Mouse (Mus musculus): Measurements from ENCODE around the gene Kbtbd6.

The Kbtbd6 gene

DNA sequence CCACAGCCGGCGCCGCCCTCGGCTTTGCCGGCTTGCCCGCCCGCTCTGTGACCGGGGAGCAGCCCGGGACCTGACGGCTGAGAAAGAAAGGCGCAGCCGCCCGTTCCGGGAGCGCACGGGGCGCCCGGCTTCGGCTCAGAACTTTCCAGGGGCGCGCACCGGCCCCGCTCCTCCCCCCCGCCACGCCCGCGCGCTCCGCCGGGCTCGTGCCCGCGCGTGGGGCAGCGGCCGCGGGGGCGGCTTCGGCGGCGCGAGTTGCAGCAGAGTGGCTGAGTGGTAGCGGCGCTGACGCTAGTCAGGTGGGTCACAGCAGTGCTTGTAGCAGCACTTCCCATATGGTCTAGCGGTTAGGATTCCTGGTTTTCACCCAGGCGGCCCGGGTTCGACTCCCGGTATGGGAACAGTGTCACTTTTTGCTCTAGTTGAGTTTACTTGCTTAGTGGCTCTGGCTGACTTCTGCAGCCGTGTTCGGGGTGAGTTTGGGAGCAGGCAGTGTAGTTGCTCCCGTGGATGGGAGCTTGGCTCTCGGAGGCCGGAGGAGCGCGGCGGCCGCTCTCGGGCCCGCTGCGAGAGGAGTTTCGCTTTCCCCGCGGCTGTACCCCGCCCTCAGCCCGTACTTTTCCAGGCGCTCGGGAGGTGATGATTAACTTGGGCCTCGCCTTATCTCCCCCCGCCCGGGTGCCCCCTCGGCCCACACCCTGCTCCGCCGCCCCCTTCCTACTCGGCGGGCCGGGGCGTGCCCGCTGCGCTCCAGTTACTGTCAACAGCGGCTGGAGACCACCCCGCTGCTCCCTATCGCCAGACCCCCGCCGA, 29.9 kb downstream of the Kbtbd6 start, which contains the start of gene Wbp4:
Wbp4 (minus strand) TSS at position 182 of the 813 bp plus-strand sequence.
- CTCF ChIA-PET = interaction anchor here (0.6 kb wide), 1 partner anchor 71 kb away, joined by 3 read pairs; no protein-coding TSS in a partner anchor

DNA sequence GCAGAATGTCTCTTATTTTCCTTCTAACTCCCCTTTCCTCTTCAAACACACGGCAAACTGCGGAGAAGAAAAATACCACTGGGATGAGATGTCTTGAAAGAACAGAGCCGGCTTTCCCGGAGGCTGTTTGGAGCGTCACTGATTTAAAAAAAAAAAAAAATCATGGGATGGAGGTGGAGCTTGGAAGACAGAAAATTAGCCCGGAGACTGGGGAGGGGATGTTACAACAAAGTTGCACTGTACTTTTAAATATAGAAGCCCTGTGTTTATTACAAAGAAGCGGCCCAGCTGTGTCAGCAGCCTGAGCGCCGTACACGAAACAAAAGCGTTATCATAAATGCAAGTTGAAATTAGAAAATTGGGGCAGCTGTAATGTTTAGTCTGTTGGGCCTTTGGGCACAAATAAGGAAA, 30.6 kb downstream of the Kbtbd6 start:
- CTCF ChIA-PET = interaction anchor here (0.6 kb wide), 1 partner anchor 70 kb away, joined by 3 read pairs; no protein-coding TSS in a partner anchor

DNA sequence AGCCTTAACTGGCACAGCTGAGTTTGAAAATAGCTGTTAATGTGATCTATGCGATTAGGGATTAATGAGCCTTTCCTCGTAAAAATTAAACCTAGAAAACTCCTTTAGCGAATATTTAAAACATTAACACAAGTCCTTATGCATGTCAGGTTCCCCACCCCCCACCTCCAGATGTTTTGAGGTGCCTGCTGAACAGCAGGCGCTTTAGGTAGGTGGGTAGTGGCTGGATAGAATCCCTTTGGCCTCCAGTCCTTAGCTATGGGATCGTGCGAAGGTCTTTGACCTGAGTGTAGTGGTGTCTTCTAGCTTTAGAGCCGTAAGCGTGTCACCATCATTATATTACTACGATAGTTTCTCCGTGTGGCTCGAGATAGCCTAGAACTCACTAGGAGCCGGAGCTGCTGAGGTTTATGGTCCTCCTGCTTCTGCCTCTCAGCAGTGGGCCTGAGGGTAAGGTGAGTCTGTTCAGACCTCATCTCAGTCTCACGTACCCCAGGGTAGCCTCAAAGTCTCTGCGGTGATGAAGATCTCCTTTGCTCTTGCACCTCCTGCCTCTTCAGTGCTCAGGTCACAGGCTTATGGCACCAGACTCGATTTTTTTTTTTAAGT, 31.2 kb downstream of the Kbtbd6 start:
- CTCF ChIA-PET = interaction anchor here (0.5 kb wide), 1 partner anchor 105 kb away, joined by 3 read pairs; the partner anchor contains the start of gene Sugt1

DNA sequence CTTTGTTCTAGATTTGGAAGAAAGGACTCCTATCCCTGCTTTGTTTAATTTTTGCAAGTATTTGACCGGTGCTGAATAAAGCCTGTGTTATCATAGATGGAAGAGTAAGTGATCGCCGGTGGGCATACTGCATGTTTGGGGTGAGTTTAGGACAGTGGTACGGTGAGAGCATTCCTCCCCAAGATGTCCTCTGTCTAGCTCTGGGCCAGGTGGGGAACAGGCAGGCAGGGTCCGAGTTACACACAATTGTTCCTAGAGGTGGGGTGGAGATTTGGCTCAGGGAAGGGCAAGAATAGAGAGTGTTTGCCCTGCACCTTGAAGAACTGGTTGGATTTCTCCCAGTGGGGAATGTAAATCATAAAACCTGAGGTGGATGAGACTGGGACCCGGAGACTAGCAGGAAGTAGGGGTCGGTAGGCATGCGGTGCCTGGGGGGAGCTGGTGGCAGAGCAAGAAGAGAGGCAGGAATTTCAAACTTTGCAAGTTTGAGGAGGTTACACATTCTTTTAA, 32.0 kb downstream of the Kbtbd6 start:
- CTCF ChIA-PET = no interaction called here

DNA sequence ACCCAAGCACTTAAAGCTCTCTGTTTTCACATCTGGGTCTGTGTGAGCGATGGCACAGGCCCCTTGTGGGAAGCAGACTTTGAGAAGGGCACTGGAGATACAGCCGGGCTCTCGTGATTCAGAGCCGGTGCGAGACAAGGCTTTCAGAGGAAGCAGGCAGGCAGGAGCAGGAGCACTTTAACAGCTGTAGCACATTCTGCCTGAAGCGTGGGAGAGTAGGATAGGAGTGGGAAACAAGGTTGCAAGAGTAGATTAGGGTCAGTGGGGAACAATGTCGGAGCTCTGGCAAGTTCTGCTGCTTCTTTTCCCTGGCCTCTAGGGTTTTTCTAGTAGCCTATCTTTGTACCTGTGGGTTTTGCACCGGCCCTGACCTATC, 35.0 kb downstream of the Kbtbd6 start:
- CTCF ChIA-PET = interaction anchor here (0.6 to 1.3 kb wide), 2 partner anchors 26 to 611 kb away, joined by 3 to 9 read pairs; no protein-coding TSS in a partner anchor

DNA sequence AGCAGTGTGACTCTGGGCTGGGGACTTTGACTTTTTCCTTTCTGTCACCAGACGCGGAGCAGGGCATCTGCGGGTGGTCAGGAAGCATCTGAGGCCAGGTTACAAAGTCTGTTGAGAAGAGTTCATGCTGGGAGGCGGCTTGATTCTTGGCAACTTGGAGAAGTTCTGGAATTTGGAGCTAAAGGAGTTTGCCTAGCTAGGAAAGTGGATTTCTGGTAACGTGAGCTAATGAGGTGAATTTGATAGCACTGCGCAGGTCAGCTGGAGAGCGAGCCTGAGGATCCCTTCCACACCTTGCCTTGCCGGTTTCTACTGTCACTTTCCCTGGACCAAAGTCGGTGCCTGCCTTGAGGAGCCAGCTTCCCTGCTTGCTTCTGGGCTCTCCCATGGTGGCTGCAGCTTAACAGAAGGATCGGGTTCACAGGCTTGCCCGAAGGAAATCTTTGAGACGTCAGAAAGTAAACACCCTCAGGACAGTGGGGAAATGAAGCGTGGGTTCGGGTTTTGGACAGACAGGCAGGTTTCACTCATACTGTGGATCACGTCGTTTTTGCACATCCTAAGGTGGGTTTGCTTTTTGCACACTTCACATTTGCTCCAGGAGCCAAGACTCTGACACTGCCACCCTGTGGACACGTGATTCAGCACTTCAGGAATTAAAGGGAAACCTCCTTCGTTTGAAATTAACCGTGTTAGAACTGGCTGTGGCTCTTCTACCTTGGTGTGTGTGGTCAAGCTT, 35.5 kb downstream of the Kbtbd6 start:
- CTCF ChIA-PET = interaction anchor here (0.6 to 1.3 kb wide), 2 partner anchors 25 to 95 kb away, joined by 3 to 5 read pairs; no protein-coding TSS in a partner anchor

DNA sequence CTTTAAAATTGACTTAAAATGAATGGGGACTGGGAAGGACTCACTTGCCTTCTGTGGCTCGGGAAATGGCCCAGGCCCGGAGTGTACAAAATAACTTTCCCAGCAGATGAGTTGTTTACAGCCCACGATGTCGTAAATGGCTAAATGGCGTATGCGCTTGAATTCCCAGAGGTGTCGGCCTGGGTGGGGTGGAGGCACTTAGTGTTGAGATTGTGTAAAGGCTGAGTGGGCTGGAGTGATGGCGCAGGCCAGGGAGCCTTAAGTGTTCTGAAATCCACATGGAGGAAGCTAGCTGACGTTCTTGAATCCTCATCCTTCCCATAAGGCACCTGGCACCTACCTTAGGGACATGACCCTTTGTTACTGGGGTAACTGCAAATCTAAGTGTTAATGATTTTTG, 36.9 kb downstream of the Kbtbd6 start:
- CTCF ChIA-PET = interaction anchor here (0.7 kb wide), 1 partner anchor 18 kb away, joined by 4 read pairs; no protein-coding TSS in a partner anchor

DNA sequence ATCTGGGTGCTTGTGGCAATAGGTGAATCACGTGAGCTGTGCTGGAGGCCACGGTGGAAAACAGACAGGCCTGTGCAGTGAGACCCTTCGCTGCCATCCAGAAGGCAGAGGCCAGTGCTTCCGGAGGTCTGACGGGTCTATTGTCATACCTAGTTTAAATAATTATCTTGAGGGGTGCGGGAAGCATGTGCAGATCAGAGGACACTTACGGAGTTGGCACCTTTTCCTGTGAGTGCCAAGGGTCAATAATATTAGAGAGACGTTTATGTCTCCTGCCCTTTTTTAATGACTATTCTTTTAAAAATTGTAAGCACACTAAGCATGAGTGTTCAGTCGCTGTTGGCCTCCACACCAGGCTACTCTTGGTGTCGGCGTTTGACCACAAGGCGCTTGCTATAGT, 37.5 kb downstream of the Kbtbd6 start:
- CTCF ChIA-PET = no interaction called here

DNA sequence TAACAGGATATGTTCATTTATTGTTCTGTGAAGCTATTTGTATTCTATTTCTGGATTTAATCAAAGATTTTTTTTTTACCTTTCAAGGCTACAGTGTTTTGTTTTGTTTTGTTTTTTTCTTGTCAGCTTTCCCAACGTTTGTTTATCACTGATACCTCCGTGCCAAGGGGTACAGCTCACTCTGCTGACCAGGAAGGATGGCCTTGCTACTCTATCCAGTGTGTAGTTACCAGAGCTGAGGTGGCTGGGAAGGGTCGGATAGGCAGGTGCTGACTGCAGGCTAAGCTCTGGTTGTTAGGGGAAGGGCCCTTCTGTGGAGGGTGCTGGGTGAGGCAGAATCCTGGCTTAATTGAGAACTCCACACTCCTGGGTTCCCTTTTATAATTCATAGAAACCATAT, 38.6 kb downstream of the Kbtbd6 start:
- CTCF ChIA-PET = no interaction called here

DNA sequence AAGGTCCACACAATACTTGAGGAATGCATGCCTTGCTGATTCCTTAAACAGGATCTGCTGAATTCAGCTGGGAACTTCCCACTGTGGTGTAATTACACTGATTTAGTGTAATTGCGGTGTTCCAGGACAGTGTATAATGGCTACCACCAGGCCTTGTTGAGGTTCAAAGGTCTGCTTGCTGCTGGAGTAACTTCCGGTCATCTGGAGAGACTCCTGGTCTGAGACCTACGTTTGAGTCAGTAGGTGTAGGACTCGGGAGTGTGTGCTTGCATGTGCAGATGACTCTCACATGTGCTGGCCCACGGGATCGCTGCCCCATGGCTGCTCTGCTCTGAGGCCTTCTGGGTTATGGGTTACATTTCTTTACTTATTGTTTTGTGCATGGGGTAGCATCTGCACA, 42.7 kb downstream of the Kbtbd6 start:
- CTCF ChIA-PET = no interaction called here

DNA sequence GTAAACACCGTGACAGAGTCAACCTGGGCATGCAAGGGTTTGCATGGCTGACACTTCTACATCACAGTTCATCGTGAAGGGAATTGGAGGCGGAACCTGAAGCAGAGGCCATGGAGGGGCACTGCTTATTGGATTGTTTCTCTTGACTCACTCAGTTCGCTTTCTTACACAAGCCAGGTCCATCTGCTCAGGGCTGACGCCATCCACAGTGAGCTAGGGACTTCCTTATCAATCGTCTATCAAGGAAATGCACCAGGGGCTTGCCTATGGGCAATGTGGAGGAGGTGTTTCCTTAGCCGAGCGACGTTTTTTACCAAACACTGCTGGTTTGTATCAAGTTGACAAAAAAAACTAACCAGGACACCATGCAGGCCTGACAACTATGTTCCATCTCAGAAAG, 47.7 kb downstream of the Kbtbd6 start:
- CTCF ChIA-PET = no interaction called here

DNA sequence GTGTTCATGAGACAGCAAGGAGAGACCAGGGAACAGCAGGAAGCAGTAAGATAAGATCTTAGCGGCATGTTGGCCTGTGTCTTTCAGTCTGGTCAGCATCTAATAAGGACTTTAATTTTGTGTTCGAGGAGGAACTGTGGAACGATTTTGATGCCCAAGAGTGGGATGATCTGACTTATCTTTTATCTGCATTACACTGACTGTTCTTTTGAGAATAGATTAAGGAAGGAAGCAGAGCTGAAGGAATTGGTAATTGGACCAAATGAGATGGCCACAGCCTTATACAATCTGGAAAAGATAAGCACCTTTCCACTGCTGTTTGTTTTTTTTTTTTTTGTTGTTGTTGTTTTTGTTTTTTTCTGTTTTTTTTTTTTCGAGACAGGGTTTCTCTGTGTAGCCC, 49.1 kb downstream of the Kbtbd6 start:
- CTCF ChIA-PET = no interaction called here

DNA sequence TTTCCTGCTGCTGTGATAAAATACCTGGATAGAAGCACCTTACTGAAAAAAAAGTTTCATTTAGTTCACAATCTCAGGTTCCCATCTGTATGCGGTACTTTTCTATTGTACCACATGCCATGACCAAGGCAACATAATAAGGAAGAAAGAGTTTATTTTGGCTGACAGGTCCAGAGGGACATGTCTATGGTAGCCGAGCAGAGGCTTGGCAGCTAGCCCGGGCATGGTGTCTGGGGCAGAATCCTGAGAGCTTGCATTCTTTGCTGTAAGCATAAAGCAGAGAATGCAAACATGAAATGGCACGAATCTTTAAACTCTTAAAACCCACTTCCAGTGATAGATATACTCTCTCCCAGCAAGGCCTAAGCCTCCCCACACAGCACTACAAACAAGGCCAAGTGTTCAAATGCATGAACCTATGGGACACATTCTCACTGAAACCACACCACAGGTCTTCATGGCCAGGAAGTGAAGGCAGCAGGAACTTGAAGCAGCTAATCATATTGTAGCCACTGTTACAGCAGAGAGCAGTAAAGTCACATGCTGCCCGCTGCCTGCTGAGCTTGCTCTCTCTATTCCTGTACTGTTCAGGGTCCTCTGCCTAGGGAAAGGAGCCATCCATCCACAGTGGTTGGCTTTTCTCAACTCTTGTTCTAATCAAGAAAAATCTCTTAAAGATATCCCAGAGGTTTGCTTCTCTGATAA, 51.9 kb downstream of the Kbtbd6 start:
- CTCF ChIA-PET = no interaction called here

All from spleen, embryonic (tissue).